Mouse (Mus musculus) E14TG2a.4 (cell line): ENCODE results near the gene Aox4.

Source experiments
- CTCF ChIP-seq: conservative IDR thresholded peaks from 2 replicates; pipeline ENCODE4 v1.5.1; 2014; ENCODE audit warnings: low read length
- NANOG ChIP-seq: IDR thresholded peaks from 2 replicates; pipeline ENCODE4 v1.6.1; 2014; ENCODE audit warnings: borderline replicate concordance, low read length, mixed read lengths
- POU5F1 ChIP-seq: IDR thresholded peaks from 2 replicates; pipeline ENCODE4 v1.6.1; 2014; ENCODE audit warnings: low read length, borderline replicate concordance

GRCm38 (mm10) chr1:58215353-58215752 lies 5.2 kb downstream of the Aox4 start:
- TF ChIP-seq CTCF (no peak), POU5F1 (no peak), NANOG (no peak)
